Mouse (Mus musculus) R1 (cell line): ENCODE measurements around the gene Pkp4.
A peak's percentile ranks its signal among the peaks of the same experiment; 100 is the strongest.

Experiments used
- DNase-seq: peaks from one replicate; pipeline ENCODE4 v3.0.0-alpha.2; 2018; ENCODE audit warnings: low read depth, low spot score

Gene Pkp4

GRCm38 (mm10) chr2:59184107-59185064, 23.7 kb downstream of the Pkp4 start:
- no peak for DNase-seq

- DNase-seq, result peak; percentile 46
Measured at GRCm38 (mm10) chr2:59186122-59186521, 25.5 kb downstream of the Pkp4 start.

GRCm38 (mm10) chr2:59186966-59187365, 26.3 kb downstream of the Pkp4 start:
- peak; percentile 77 for DNase-seq

GRCm38 (mm10) chr2:59188306-59188705, 27.7 kb downstream of the Pkp4 start:
- DNase-seq, result no peak

GRCm38 (mm10) chr2:59189661-59190185, 29.1 kb downstream of the Pkp4 start:
- no peak for DNase-seq

GRCm38 (mm10) chr2:59190186-59190585, 29.5 kb downstream of the Pkp4 start:
- no peak for DNase-seq

- DNase-seq, result no peak
Measured at GRCm38 (mm10) chr2:59191466-59191865, 30.8 kb downstream of the Pkp4 start.

GRCm38 (mm10) chr2:59193117-59193516, 32.5 kb downstream of the Pkp4 start:
- DNase-seq, result no peak

- peak; percentile 65 for DNase-seq
Measured at GRCm38 (mm10) chr2:59197156-59197555, 36.5 kb downstream of the Pkp4 start.

- DNase-seq, result peak; percentile 53
Measured at GRCm38 (mm10) chr2:59199476-59199976, 38.9 kb downstream of the Pkp4 start.

- no peak for DNase-seq
Measured at GRCm38 (mm10) chr2:59200511-59200910, 39.9 kb downstream of the Pkp4 start.

GRCm38 (mm10) chr2:59202930-59203329, 42.3 kb downstream of the Pkp4 start:
- DNase-seq, result no peak

GRCm38 (mm10) chr2:59203627-59204425, 43.2 kb downstream of the Pkp4 start:
- no peak for DNase-seq

- no peak for DNase-seq
Measured at GRCm38 (mm10) chr2:59205092-59205491, 44.4 kb downstream of the Pkp4 start.

- DNase-seq, result no peak
Measured at GRCm38 (mm10) chr2:59206190-59206589, 45.5 kb downstream of the Pkp4 start.

GRCm38 (mm10) chr2:59207240-59207639, 46.6 kb downstream of the Pkp4 start:
- no peak for DNase-seq

GRCm38 (mm10) chr2:59207725-59208124, 47.1 kb downstream of the Pkp4 start:
- DNase-seq, result no peak

GRCm38 (mm10) chr2:59208276-59208675, 47.6 kb downstream of the Pkp4 start:
- no peak for DNase-seq

GRCm38 (mm10) chr2:59211051-59211450, 50.4 kb downstream of the Pkp4 start:
- no peak for DNase-seq

GRCm38 (mm10) chr2:59212430-59212829, 51.8 kb downstream of the Pkp4 start:
- DNase-seq, result no peak

- no peak for DNase-seq
Measured at GRCm38 (mm10) chr2:59212846-59213245, 52.2 kb downstream of the Pkp4 start.

- peak; percentile 45 for DNase-seq
Measured at GRCm38 (mm10) chr2:59217931-59218330, 57.3 kb downstream of the Pkp4 start.
